In the genomic region with DNA sequence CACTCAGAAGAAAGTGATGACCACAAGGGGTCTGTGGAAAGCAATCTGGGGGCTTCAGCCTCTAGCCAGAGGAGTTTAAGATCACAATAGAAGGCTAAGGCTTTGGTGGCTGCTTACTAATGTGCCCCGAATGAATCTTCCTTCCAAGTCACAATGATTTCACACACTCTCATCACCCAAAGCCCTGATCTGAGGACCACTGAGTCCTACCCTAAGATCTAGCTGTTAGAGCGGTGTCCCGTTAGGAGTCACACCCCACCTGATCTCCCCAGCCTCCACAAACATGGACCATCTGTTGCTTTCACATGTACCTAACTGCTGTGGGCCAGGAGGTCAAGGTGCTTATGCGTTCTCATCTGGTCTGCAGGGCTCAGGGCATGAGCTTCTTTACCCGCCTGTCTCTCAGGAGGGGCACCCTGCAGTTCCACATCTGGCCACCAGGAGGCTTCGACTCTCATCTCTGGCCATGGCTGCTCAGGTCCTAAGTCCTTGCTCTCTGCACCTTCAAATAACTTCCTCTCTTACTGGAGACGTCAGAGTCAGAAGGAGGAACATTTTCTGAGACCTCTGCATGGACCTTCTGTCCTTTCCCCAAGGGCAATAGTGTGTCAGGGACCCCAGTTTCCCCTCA, we compare ENCODE assay signal across 8 mouse cellular contexts. TPM values are rescaled to one million over a fixed set of nuclear protein-coding genes. Genes with fewer than 3 reads are reported as not detected.
A peak's percentile ranks its signal among the peaks of the same experiment; 100 is the strongest.
DNase-seq lines count a peak whose midpoint lies in the region; ATAC-seq lines count a peak whose summit lies in the region.
"Had no signal": no experiment of that assay in that cellular context is flagged by ENCODE, and none has a peak within 500 bp of the region (broad histone marks: within the 10 kb centered on the region; RNA-seq: fewer than 3 reads in every experiment).

No protein-coding gene starts in this region.

- H3K9me3 ChIP-seq in intestine, embryonic 15.5 days = no peaks in the 10 kb centered on the region
- H3K9me3 ChIP-seq in midbrain, embryonic 16.5 days (replicated peaks; ENCODE audit: control insufficient read depth, low read length, poor library complexity, severe bottlenecking) = no peaks in the 10 kb centered on the region
- H3K9me3 ChIP-seq: neural tube, embryonic 12.5 days had no signal

- no peaks in the 10 kb centered on the region for H3K36me3 ChIP-seq in intestine, embryonic 15.5 days
- H3K36me3 ChIP-seq in midbrain, embryonic 16.5 days (ENCODE audit: control insufficient read depth, insufficient read depth, low read length) = no peaks in the 10 kb centered on the region
- H3K36me3 ChIP-seq: neural tube, embryonic 12.5 days had no signal

- no peak overlapping the region for H3K9ac ChIP-seq in intestine, embryonic 15.5 days
- H3K9ac ChIP-seq in midbrain, embryonic 16.5 days (ENCODE audit: low read depth, low read length) = no peak overlapping the region
- H3K9ac ChIP-seq: neural tube, embryonic 12.5 days had no signal

- H3K4me3 ChIP-seq in intestine, embryonic 15.5 days (replicated peaks) = no peak overlapping the region
- no peak overlapping the region for H3K4me3 ChIP-seq in midbrain, embryonic 16.5 days (ENCODE audit: low read depth, low read length)
- H3K4me3 ChIP-seq: neural tube, embryonic 12.5 days had no signal

- 30% methylated on average over 7 of the region's 7 CpGs for WGBS in intestine, embryonic 15.5 days
- WGBS in midbrain, embryonic 16.5 days = 29% methylated on average over 7 of the region's 7 CpGs

- 0 out of 2 replicates have a peak overlapping the region, but pooled peaks have one; percentile 6 for H3K4me2 ChIP-seq in intestine, embryonic 15.5 days (replicated peaks)
- no peak overlapping the region for H3K4me2 ChIP-seq in midbrain, embryonic 16.5 days (ENCODE audit: low read length)
- H3K4me2 ChIP-seq: neural tube, embryonic 12.5 days had no signal

- ATAC-seq in intestine, embryonic 15.5 days = peak; percentile 22
- peak; percentile 40; the same call in 1 of the 2 replicates for ATAC-seq in midbrain, embryonic 16.5 days

- peaks cover 30% of the 10 kb centered on the region for H3K4me1 ChIP-seq in intestine, embryonic 15.5 days (replicated peaks)
- no peaks in the 10 kb centered on the region for H3K4me1 ChIP-seq in midbrain, embryonic 16.5 days (ENCODE audit: control insufficient read depth, insufficient read depth, low read length)

- intact Hi-C loops in left cerebral cortex, postnatal 25 days (cut with DNase I) = no loop called here

- DNase-seq in adrenal gland, adult 18-20 months (ENCODE audit: low spot score in 2 of 2) = peak; percentile 77 to 85
- peak; percentile 86 to 87 for DNase-seq in cerebellum, postnatal 4 days (ENCODE audit: low spot score in 2 of 2)
- peak; percentile 73 to 82 for DNase-seq in gastrocnemius, postnatal 4 days (ENCODE audit: low spot score in 2 of 2)
- DNase-seq in left cerebral cortex, postnatal 25 days (ENCODE audit: low spot score in 2 of 2) = peak; percentile 64 to 79
- peak; percentile 84 to 90 for DNase-seq in spleen, postnatal 10 days (ENCODE audit: low spot score in 2 of 2)

- H3K27me3 ChIP-seq in intestine, embryonic 15.5 days (replicated peaks) = no peaks in the 10 kb centered on the region
- H3K27me3 ChIP-seq in midbrain, embryonic 16.5 days (ENCODE audit: control insufficient read depth, insufficient read depth, low read depth, low read length) = no peaks in the 10 kb centered on the region
- H3K27me3 ChIP-seq: neural tube, embryonic 12.5 days had no signal

- H3K27ac ChIP-seq in intestine, embryonic 15.5 days = peak overlapping the region; percentile 85
- no peak overlapping the region for H3K27ac ChIP-seq in midbrain, embryonic 16.5 days (ENCODE audit: low read length)
- H3K27ac ChIP-seq: neural tube, embryonic 12.5 days had no signal

RNA-seq across cellular contexts. Expression of gene Lad1, which starts 7.3 kb away (rescaled TPM):
- total RNA-seq in adrenal gland, adult 18-20 months (2021) = under 1 TPM in 1 of 2 experiments, not detected in 1; 0.33 TPM
- under 1 TPM; 0.39 to 0.44 TPM for total RNA-seq in gastrocnemius, postnatal 4 days (2021)
- 179 and 196 TPM in 2 replicates for polyA plus RNA-seq in intestine, embryonic 15.5 days (2015; fragmentation: Nextera tagmentation; extraction: Ambion mirVana)
- total RNA-seq in left cerebral cortex, postnatal 25 days (2021) = 1 to 10 TPM; 1.1 TPM
- 0.95 and 1.3 TPM in 2 replicates for polyA plus RNA-seq in midbrain, embryonic 16.5 days (2015; fragmentation: Nextera tagmentation; extraction: Ambion mirVana)

RNA-seq across cellular contexts. Expression of gene Tnnt2, which starts 25.0 kb away (rescaled TPM):
- 1 to 10 TPM; 1.3 to 2.2 TPM for total RNA-seq in adrenal gland, adult 18-20 months (2021)
- 100 to 1,000 TPM; 160 to 174 TPM for total RNA-seq in gastrocnemius, postnatal 4 days (2021)
- 16.4 and 17.4 TPM in 2 replicates for polyA plus RNA-seq in intestine, embryonic 15.5 days (2015; fragmentation: Nextera tagmentation; extraction: Ambion mirVana)
- 1 to 10 TPM; 3.9 to 6.3 TPM for total RNA-seq in left cerebral cortex, postnatal 25 days (2021)
- polyA plus RNA-seq in midbrain, embryonic 16.5 days (2015; fragmentation: Nextera tagmentation; extraction: Ambion mirVana) = 0.46 and 0.53 TPM in 2 replicates

RNA-seq across cellular contexts. Expression of gene Tnni1, which starts 31.9 kb away (rescaled TPM):
- total RNA-seq in adrenal gland, adult 18-20 months (2021) = under 1 TPM in 1 of 2 experiments, not detected in 1; 0.26 TPM
- total RNA-seq in gastrocnemius, postnatal 4 days (2021) = 100 to 1,000 TPM; 298 to 331 TPM
- polyA plus RNA-seq in intestine, embryonic 15.5 days (2015; fragmentation: Nextera tagmentation; extraction: Ambion mirVana) = 5.4 and 8.3 TPM in 2 replicates
- total RNA-seq in left cerebral cortex, postnatal 25 days (2021) = 1 to 10 TPM; 2.5 to 3.4 TPM
- 0.35 and 1.1 TPM in 2 replicates for polyA plus RNA-seq in midbrain, embryonic 16.5 days (2015; fragmentation: Nextera tagmentation; extraction: Ambion mirVana)

RNA-seq across cellular contexts. Expression of gene Phlda3, which starts 45.2 kb away (rescaled TPM):
- total RNA-seq in adrenal gland, adult 18-20 months (2021) = 100 to 1,000 TPM in 1 of 2 experiments, 10 to 100 TPM in 1; 35.0 to 166 TPM
- total RNA-seq in gastrocnemius, postnatal 4 days (2021) = 10 to 100 TPM; 30.6 to 38.0 TPM
- 44.5 and 44.6 TPM in 2 replicates for polyA plus RNA-seq in intestine, embryonic 15.5 days (2015; fragmentation: Nextera tagmentation; extraction: Ambion mirVana)
- 10 to 100 TPM; 20.0 to 20.3 TPM for total RNA-seq in left cerebral cortex, postnatal 25 days (2021)
- 26.6 and 33.0 TPM in 2 replicates for polyA plus RNA-seq in midbrain, embryonic 16.5 days (2015; fragmentation: Nextera tagmentation; extraction: Ambion mirVana)

Comparison
In these comparisons a context has a peak if more than half of its experiments do, and no peak if none do; other contexts are left out.
1. RNA of gene Tnnt2, which starts 25.0 kb away (total RNA-seq): 160 to 174 TPM in gastrocnemius, postnatal 4 days; 3.9 to 6.3 TPM in left cerebral cortex, postnatal 25 days and 1.3 to 2.2 TPM in adrenal gland, adult 18-20 months; every median in the first group is over 10 times any median in the second.
2. RNA of gene Tnni1, which starts 31.9 kb away (total RNA-seq): 298 to 331 TPM in gastrocnemius, postnatal 4 days; 2.5 to 3.4 TPM in left cerebral cortex, postnatal 25 days and 0.26 TPM in adrenal gland, adult 18-20 months; every median in the first group is over 10 times any median in the second.
3. Peak in every context shown above with its lines, with median percentiles within 50 percentile points of each other: DNase-seq.